Mouse (Mus musculus) limb, embryonic 13.5 days (tissue): ENCODE measurements at regions not wholly inside any gene's neighbourhood (a gene's known extent, or its start where the extent isn't known, plus 50 kb on each side); places are given as distances from the start of the nearest gene placed in this dataset.
"Not testable (repeated sequence)": the region's sequence is repeated elsewhere in the genome, so short reads cannot be mapped to it uniquely, and the experiment has no call there.

Experiments
- ATAC-seq: fragments of 200-750 bp; cut with Nextera tagmentation; 2 replicates; pipeline ENCODE4 v1.8.0; 2017; ENCODE audit warnings: low read depth, moderate number of reproducible peaks, moderate TSS enrichment; ENCODE audit not compliant: low FRiP score
- H3K27ac ChIP-seq: fragments of 300-500 bp; sonication (generic); 2 replicates; pipeline ENCODE4 v1.5.1; 2015; ENCODE audit warnings: inconsistent platforms, mild to moderate bottlenecking, moderate library complexity
- H3K27me3 ChIP-seq: fragments of 300-500 bp; sonication (generic); 2 replicates; pipeline ENCODE4 v1.6.1; 2015; ENCODE audit warnings: mild to moderate bottlenecking, inconsistent platforms
- H3K36me3 ChIP-seq: fragments of 300-500 bp; sonication (generic); 2 replicates; pipeline ENCODE4 v1.6.1; 2015; ENCODE audit warnings: inconsistent platforms, mild to moderate bottlenecking, moderate library complexity
- H3K4me1 ChIP-seq: fragments of 300-500 bp; sonication (generic); 2 replicates; pipeline ENCODE4 v1.6.1; 2015; ENCODE audit warnings: inconsistent platforms
- H3K4me2 ChIP-seq: fragments of 300-500 bp; sonication (generic); replicated peaks from 2 replicates; pipeline ENCODE4 v1.6.1; 2015; ENCODE audit warnings: inconsistent platforms, mild to moderate bottlenecking, moderate library complexity
- H3K4me3 ChIP-seq: fragments of 300-500 bp; sonication (generic); 2 replicates; pipeline ENCODE4 v1.5.1; 2015; ENCODE audit warnings: moderate library complexity, mild to moderate bottlenecking, inconsistent platforms
- H3K9ac ChIP-seq: fragments of 300-500 bp; sonication (generic); 2 replicates; pipeline ENCODE4 v1.6.1; 2015; ENCODE audit warnings: mild to moderate bottlenecking, inconsistent platforms
- H3K9me3 ChIP-seq: fragments of 300-500 bp; sonication (generic); 2 replicates; pipeline ENCODE4 v1.6.1; 2016; ENCODE audit warnings: inconsistent platforms
- WGBS: fragments of 180-500 bp; shearing (Covaris S2); methylation state at CpG from one replicate; pipeline ENCODE4 v1.1.7; 2015; 5-methylcytosine and 5-hydroxymethylcytosine counted together

GRCm38 (mm10) chr14:120809321-120809720 lies 101.7 kb upstream of the Ipo5 start:
- Histone ChIP-seq H3K4me1 (0 out of 2 replicates have a peak, but pooled peaks cover 11% of the 10 kb centered on the region), H3K27me3 (no peaks in the 10 kb centered on the region), H3K4me2 (no peak overlapping the region), H3K9me3 (no peaks in the 10 kb centered on the region), H3K9ac (no peak overlapping the region), H3K27ac (no peak overlapping the region), H3K4me3 (no peak overlapping the region), H3K36me3 (no peaks in the 10 kb centered on the region)
- ATAC-seq, result no peak
- 88% methylated on average over 6 of the region's 6 CpGs for WGBS

GRCm38 (mm10) chr14:120813938-120814337 lies 97.1 kb upstream of the Ipo5 start:
- no peak overlapping the region for H3K4me2 ChIP-seq
- H3K9me3 ChIP-seq, result no peaks in the 10 kb centered on the region
- WGBS, result 85% methylated on average over 9 of the region's 9 CpGs
- H3K4me1 ChIP-seq, result no peaks in the 10 kb centered on the region
- no peak overlapping the region for H3K27ac ChIP-seq
- no peak overlapping the region for H3K4me3 ChIP-seq
- H3K27me3 ChIP-seq, result no peaks in the 10 kb centered on the region
- H3K36me3 ChIP-seq, result no peaks in the 10 kb centered on the region
- no peak for ATAC-seq
- no peak overlapping the region for H3K9ac ChIP-seq

GRCm38 (mm10) chr14:120815126-120815525 lies 95.9 kb upstream of the Ipo5 start:
- not testable (repeated sequence) for H3K9ac ChIP-seq, H3K4me1 ChIP-seq, H3K27me3 ChIP-seq, H3K27ac ChIP-seq, H3K36me3 ChIP-seq, H3K4me3 ChIP-seq, H3K9me3 ChIP-seq, ATAC-seq, H3K4me2 ChIP-seq
- 80% methylated on average over 3 of the region's 3 CpGs for WGBS

- no peak overlapping the region for H3K4me3 ChIP-seq
- ATAC-seq, result no peak
- H3K4me1 ChIP-seq, result no peaks in the 10 kb centered on the region
- no peaks in the 10 kb centered on the region for H3K9me3 ChIP-seq
- no peaks in the 10 kb centered on the region for H3K27me3 ChIP-seq
- 98% methylated on average over 2 of the region's 2 CpGs for WGBS
- H3K36me3 ChIP-seq, result no peaks in the 10 kb centered on the region
- H3K27ac ChIP-seq, result no peak overlapping the region
- H3K9ac ChIP-seq, result no peak overlapping the region
- no peak overlapping the region for H3K4me2 ChIP-seq
Measured at GRCm38 (mm10) chr14:120816529-120816928, 94.5 kb upstream of the Ipo5 start.

DNA sequence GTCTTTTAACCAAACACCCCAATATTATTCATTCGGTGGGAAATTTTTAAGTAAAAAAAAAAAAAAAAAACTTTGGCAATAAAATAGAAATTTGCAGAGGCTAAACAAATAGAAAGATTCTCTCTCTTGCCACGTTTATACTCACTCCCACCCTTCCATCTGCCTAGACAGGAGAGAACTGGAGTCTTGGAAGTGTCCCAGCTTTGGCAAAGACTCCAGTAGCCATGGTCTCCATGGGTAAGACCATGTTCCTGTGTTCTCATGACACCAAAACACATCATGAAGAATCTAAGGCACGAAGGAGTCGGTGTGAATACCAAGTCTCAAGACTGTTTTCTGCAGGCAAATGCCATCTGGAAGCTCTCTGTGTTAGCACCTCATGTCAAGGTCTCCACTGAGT lies 84.8 kb upstream of the Ipo5 start:
- Histone ChIP-seq H3K4me1 (0 out of 2 replicates have a peak, but pooled peaks cover 1% of the 10 kb centered on the region), H3K27ac (no peak overlapping the region), H3K27me3 (no peaks in the 10 kb centered on the region), H3K9ac (no peak overlapping the region), H3K4me2 (no peak overlapping the region), H3K4me3 (no peak overlapping the region), H3K9me3 (no peaks in the 10 kb centered on the region), H3K36me3 (no peaks in the 10 kb centered on the region)
- no peak for ATAC-seq
- 87% methylated on average over 4 of the region's 4 CpGs for WGBS

- 33% methylated on average over 20 of the region's 20 CpGs for WGBS
- not testable (repeated sequence) for H3K4me2 ChIP-seq, H3K27ac ChIP-seq, H3K9me3 ChIP-seq, H3K36me3 ChIP-seq, H3K4me3 ChIP-seq, H3K27me3 ChIP-seq, H3K9ac ChIP-seq
- peak; percentile 57; the same call in 1 of the 2 replicates for ATAC-seq
- peaks cover 16% of the 10 kb centered on the region for H3K4me1 ChIP-seq
Measured at GRCm38 (mm10) chr14:120830389-120830835, 80.6 kb upstream of the Ipo5 start.

GRCm38 (mm10) chr14:120831397-120831796 lies 79.6 kb upstream of the Ipo5 start:
- ATAC-seq, result no peak

DNA sequence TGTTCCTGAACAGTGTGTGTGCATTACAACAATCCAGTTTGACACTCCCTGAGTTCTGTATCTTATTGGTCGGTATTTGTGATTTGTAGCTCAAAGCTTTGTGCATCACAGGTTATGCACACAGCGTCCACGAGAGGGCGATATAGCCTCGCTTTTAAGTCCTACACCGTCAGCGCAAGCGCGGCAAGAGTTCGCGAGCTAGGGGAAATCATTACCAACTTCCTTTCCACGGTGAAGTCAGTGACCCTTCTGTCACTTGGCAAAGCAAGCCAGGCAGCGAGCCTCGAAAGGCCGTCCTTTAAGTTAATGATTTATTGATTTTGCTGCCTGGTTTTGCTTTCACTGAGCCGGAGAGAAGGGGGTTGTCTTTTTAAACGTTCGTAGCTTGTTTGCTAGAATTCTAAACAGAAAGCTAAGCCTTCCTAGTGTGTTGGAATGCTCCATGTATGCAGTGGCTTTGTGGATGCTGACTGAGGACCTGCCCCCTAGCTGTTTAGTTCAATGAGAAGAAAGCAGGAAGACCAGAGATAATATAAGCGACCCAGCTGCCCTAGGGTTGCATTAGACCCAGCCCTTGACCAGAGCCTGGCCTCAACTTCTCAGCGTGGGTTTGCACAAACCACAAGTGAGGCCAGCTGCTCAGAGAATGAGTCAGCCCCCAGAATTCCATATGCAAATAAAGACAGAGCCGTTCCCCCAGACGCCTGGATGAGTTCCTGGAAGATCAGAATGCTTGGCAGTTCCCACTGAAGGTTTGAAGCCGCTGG lies 79.0 kb upstream of the Ipo5 start:
- Histone ChIP-seq H3K9ac (peak overlapping the region; percentile 51; the same call in 1 of the 2 replicates), H3K4me2 (peak overlapping the region; percentile 61), H3K4me3 (peak overlapping the region; percentile 36), H3K36me3 (no peaks in the 10 kb centered on the region), H3K4me1 (peaks cover 16% of the 10 kb centered on the region), H3K27me3 (no peaks in the 10 kb centered on the region), H3K9me3 (no peaks in the 10 kb centered on the region), H3K27ac (peak overlapping the region; percentile 58; the same call in 1 of the 2 replicates)
- peak; percentile 74 for ATAC-seq
- 6% methylated on average over 23 of the region's 23 CpGs for WGBS

More at GRCm38 (mm10) chr14:120831397-120831796, 79.6 kb upstream of the Ipo5 start:
- Histone ChIP-seq H3K9ac (no peak overlapping the region), H3K36me3 (no peaks in the 10 kb centered on the region), H3K27ac (no peak overlapping the region), H3K9me3 (no peaks in the 10 kb centered on the region), H3K4me2 (no peak overlapping the region), H3K27me3 (no peaks in the 10 kb centered on the region), H3K4me1 (peaks cover 16% of the 10 kb centered on the region), H3K4me3 (no peak overlapping the region)
- 35% methylated on average over 5 of the region's 5 CpGs for WGBS

GRCm38 (mm10) chr14:120834821-120835220 lies 76.2 kb upstream of the Ipo5 start:
- Histone ChIP-seq H3K36me3 (no peaks in the 10 kb centered on the region), H3K9ac (no peak overlapping the region), H3K4me3 (no peak overlapping the region), H3K27me3 (no peaks in the 10 kb centered on the region), H3K4me1 (peaks cover 16% of the 10 kb centered on the region), H3K9me3 (no peaks in the 10 kb centered on the region), H3K27ac (no peak overlapping the region), H3K4me2 (no peak overlapping the region)
- 83% methylated on average over 4 of the region's 4 CpGs for WGBS
- no peak for ATAC-seq

DNA sequence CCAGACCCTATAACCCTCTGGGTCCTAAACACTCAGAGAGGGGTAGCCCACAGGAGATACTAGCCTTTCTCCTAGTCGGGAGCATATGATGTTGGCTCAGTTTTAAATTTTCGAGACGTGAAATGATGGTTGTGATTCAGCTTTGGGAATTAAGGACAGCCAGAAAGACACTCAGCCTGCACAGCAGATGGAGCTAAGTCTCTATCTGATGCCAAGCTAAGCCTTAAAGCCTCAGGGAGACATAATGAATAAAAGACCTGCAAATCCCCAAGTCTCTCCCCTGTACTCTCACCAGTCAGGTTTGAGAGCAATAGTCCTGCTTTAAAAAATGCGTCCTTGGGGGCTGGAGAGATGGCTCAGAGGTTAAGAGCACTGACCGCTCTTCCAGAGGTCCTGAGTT lies 75.3 kb upstream of the Ipo5 start:
- H3K9me3 ChIP-seq, result no peaks in the 10 kb centered on the region
- H3K27ac ChIP-seq, result no peak overlapping the region
- peaks cover 16% of the 10 kb centered on the region for H3K4me1 ChIP-seq
- no peak overlapping the region for H3K4me3 ChIP-seq
- WGBS, result 57% methylated on average over 5 of the region's 5 CpGs
- no peak overlapping the region for H3K4me2 ChIP-seq
- H3K27me3 ChIP-seq, result no peaks in the 10 kb centered on the region
- no peak overlapping the region for H3K9ac ChIP-seq
- no peak for ATAC-seq
- H3K36me3 ChIP-seq, result no peaks in the 10 kb centered on the region

DNA sequence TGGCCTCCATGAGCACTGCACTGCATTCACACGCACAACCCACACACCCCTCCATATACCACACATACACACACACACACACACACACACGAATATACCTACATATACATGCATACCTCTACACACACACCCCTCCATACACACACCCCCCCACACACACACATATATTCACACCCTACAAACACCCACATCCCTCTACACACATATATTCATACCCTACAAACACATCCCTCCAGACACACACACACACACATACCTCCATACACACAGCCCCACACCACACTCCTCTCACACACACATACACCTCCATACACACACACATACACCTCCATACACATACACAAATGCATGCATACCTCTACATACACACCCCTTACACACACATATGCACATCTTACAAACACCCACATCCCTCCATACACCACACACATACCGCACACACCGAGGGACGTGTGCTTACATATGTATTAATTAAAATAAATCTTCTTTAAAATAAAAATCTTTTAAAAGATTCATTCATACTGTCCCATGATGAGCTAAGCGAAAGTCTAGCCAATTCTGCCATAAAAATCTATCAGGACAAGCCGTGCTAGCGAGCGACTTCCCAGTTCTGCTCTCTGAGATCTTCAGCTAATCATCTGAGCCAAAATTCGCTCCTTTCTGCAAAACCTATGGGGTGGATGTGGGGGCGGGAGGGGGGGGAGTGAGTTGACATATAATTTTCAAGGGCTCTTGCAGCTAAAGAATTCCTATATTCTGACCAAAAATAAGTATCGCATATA lies 74.3 kb upstream of the Ipo5 start:
- H3K4me3 ChIP-seq, result no peak overlapping the region
- no peaks in the 10 kb centered on the region for H3K27me3 ChIP-seq
- no peak for ATAC-seq
- peaks cover 12% of the 10 kb centered on the region for H3K4me1 ChIP-seq
- no peaks in the 10 kb centered on the region for H3K36me3 ChIP-seq
- H3K27ac ChIP-seq, result no peak overlapping the region
- no peaks in the 10 kb centered on the region for H3K9me3 ChIP-seq
- no peak overlapping the region for H3K9ac ChIP-seq
- 90% methylated on average over 12 of the region's 12 CpGs for WGBS
- no peak overlapping the region for H3K4me2 ChIP-seq

GRCm38 (mm10) chr14:120840900-120841299 lies 70.1 kb upstream of the Ipo5 start:
- Histone ChIP-seq H3K27me3 (no peaks in the 10 kb centered on the region), H3K27ac (no peak overlapping the region), H3K4me3 (no peak overlapping the region), H3K4me2 (no peak overlapping the region), H3K36me3 (no peaks in the 10 kb centered on the region), H3K9ac (no peak overlapping the region), H3K4me1 (peaks cover 14% of the 10 kb centered on the region; the same call in 1 of the 2 replicates), H3K9me3 (no peaks in the 10 kb centered on the region)
- no peak for ATAC-seq
- WGBS, result 79% methylated on average over 6 of the region's 6 CpGs
